Mouse (Mus musculus) limb, embryonic 14.5 days (tissue): Measurements from ENCODE around the gene Asic2. TPM values are rescaled to one million over a fixed set of nuclear protein-coding genes. Genes with fewer than 3 reads are reported as not detected.
A peak's percentile ranks its signal among the peaks of the same experiment; 100 is the strongest.

Experiments
- ATAC-seq: fragments of 200-750 bp; cut with Nextera tagmentation; 2 replicates; pipeline ENCODE4 v1.8.0; 2017; ENCODE audit warnings: low read depth, moderate number of reproducible peaks, moderate TSS enrichment; ENCODE audit not compliant: low FRiP score
- DNase-seq: peaks from one replicate; pipeline ENCODE4 v3.0.0-alpha.2; 2015; ENCODE audit warnings: low spot score
- H3K27ac ChIP-seq: fragments of 300-500 bp; sonication (generic); replicated peaks from 2 replicates; pipeline ENCODE4 v1.5.1; 2014; ENCODE audit warnings: low read depth, mild to moderate bottlenecking, low read length, moderate library complexity, mixed read lengths
- H3K27me3 ChIP-seq: fragments of 300-500 bp; sonication (generic); 2 replicates; pipeline ENCODE4 v1.6.1; 2014; ENCODE audit warnings: low read length, mixed read lengths; ENCODE audit not compliant: control insufficient read depth, insufficient read depth
- H3K36me3 ChIP-seq: fragments of 300-500 bp; sonication (generic); 2 replicates; pipeline ENCODE4 v1.6.1; 2014; ENCODE audit warnings: mild to moderate bottlenecking, low read length, moderate library complexity, mixed read lengths; ENCODE audit not compliant: control insufficient read depth, insufficient read depth
- H3K4me1 ChIP-seq: fragments of 300-500 bp; sonication (generic); 2 replicates; pipeline ENCODE4 v1.6.1; 2014; ENCODE audit warnings: antibody characterized with exemption, low read length, mixed read lengths; ENCODE audit not compliant: control insufficient read depth, insufficient read depth
- H3K4me2 ChIP-seq: fragments of 300-500 bp; sonication (generic); replicated peaks from 2 replicates; pipeline ENCODE4 v1.6.1; 2014; ENCODE audit warnings: low read depth, mild to moderate bottlenecking, low read length, moderate library complexity; ENCODE audit not compliant: severe bottlenecking
- H3K4me3 ChIP-seq: fragments of 300-500 bp; sonication (generic); replicated peaks from 2 replicates; pipeline ENCODE4 v1.5.1; 2014; ENCODE audit warnings: low read length
- H3K9ac ChIP-seq: fragments of 300-500 bp; sonication (generic); 2 replicates; pipeline ENCODE4 v1.6.1; 2014; ENCODE audit warnings: mild to moderate bottlenecking, low read depth, low read length, moderate library complexity; ENCODE audit not compliant: severe bottlenecking
- H3K9me3 ChIP-seq: fragments of 300-500 bp; sonication (generic); 2 replicates; pipeline ENCODE4 v1.6.1; 2016; ENCODE audit warnings: low read length; ENCODE audit not compliant: control insufficient read depth
- POLR2A ChIP-seq: fragments of 200-500 bp; IDR thresholded peaks from 2 replicates; pipeline ENCODE4 v1.8.0; 2012; ENCODE audit warnings: inconsistent platforms, mild to moderate bottlenecking, moderate library complexity, borderline replicate concordance; ENCODE audit not compliant: insufficient read depth, insufficient read length; ENCODE audit errors: extremely low read depth
- WGBS: fragments of 180-500 bp; shearing (Covaris S2); extraction: QIAGEN DNeasy Blood & Tissue Kit; methylation state at CpG from one replicate; pipeline ENCODE4 v1.1.7; 2014; 5-methylcytosine and 5-hydroxymethylcytosine counted together
- polyA plus RNA-seq, 2 experiments: library from polyadenylated mRNA; depleted of rRNA in 1 of 2; stranded (reverse) in 1 of 2; unstranded in 1 of 2; fragments of >200 nt; fragmentation: Nextera tagmentation in 1 of 2; extraction: Ambion mirVana in 1 of 2; gene quantifications; 2 replicates each; pipeline versions ENCODE4 v1.2.1 to v1.2.3; 2012 to 2014

The Asic2 gene
- polyA plus RNA-seq, 2 experiments = 0.72 to 1.3 TPM

DNA sequence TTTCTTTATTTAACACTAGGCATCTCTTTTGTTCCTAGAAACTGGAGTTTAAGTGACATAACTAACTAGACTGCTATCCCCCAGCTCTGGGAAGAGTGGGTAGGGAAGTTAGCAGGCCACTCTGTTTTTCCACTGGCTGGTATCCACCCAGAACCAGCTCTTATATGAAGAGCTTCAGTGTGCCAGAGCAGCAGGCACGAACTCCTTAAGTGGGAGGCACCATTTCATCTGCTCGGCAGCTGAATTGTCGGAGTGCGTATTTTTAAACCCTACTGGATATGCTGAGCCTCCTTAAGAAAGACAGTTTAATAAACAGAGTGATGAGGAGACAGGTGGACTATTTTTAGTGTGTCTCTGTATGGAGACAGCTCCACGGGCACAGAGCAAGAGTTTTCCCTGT is 475.9 kb downstream of the Asic2 start:
- Histone ChIP-seq H3K27ac (no peak overlapping the region), H3K27me3 (no peaks in the 10 kb centered on the region), H3K9ac (no peak overlapping the region), H3K4me2 (no peak overlapping the region), H3K4me1 (peaks cover 4% of the 10 kb centered on the region), H3K9me3 (no peaks in the 10 kb centered on the region), H3K4me3 (no peak overlapping the region), H3K36me3 (no peaks in the 10 kb centered on the region)
- WGBS = 84% methylated on average over 5 of the region's 5 CpGs
- DNase-seq (no peak), ATAC-seq (no peak)
- no peak for TF ChIP-seq POLR2A

DNA sequence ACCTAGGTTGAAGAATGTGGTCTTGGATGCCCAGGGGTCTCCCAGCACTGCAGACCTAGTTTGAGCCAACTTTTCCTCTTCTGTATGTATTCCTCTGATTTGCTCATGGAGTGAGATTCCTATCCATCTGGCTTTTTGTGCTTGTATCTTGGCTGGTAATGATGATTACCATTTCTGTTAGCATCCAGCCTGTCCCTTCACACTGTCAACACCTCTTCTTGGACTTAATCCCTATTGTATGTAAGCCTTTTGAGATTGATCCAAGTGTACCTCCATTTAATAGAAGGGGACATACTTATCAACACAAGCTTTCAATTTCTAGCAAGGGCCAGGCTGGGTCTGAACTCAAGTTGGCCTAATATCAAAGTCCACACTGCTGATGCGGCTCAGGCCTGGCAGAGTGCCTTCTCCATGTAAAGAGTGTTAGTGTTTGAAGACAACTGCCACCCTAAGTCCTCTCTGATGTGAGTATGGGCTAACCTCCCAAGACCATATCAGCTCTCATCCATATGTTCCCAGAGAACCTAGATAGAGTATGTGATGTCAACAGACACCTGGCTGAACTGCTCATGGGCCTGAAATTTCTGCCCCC is 479.0 kb downstream of the Asic2 start:
- H3K9me3 ChIP-seq = no peaks in the 10 kb centered on the region
- no peak for TF ChIP-seq POLR2A
- no peak for DNase-seq
- no peak overlapping the region for H3K9ac ChIP-seq
- H3K27me3 ChIP-seq = no peaks in the 10 kb centered on the region
- no peak for ATAC-seq
- no peak overlapping the region for H3K4me2 ChIP-seq
- H3K36me3 ChIP-seq = no peaks in the 10 kb centered on the region
- WGBS = 79% methylated on average over 1 of the region's 1 CpGs
- no peak overlapping the region for H3K27ac ChIP-seq
- H3K4me3 ChIP-seq = no peak overlapping the region
- no peaks in the 10 kb centered on the region for H3K4me1 ChIP-seq

DNA sequence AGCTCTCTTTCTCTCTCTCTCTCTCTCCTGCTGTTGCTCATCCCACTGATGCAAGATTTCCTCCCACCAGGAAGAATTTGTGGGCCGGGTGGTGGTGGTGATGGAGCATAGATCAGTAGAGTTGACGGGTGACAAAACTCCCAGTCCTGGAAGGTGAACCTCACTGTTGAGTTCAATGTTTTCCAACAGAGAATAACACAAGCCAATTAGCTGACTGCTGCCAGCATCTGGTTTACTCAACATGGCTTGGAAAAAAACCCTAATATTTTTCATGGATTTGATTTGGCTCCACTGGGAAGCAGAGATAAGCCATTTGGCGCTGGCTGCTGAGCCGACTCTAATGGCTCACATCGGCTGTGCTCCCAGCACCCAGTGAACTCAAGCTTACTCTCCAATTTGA is 479.6 kb downstream of the Asic2 start:
- ATAC-seq = no peak
- no peak overlapping the region for H3K4me2 ChIP-seq
- no peak overlapping the region for H3K4me3 ChIP-seq
- no peak overlapping the region for H3K27ac ChIP-seq
- no peaks in the 10 kb centered on the region for H3K36me3 ChIP-seq
- DNase-seq = no peak
- no peak overlapping the region for H3K9ac ChIP-seq
- 81% methylated on average over 5 of the region's 5 CpGs for WGBS
- no peak for TF ChIP-seq POLR2A
- H3K27me3 ChIP-seq = no peaks in the 10 kb centered on the region
- H3K4me1 ChIP-seq = no peaks in the 10 kb centered on the region
- no peaks in the 10 kb centered on the region for H3K9me3 ChIP-seq

DNA sequence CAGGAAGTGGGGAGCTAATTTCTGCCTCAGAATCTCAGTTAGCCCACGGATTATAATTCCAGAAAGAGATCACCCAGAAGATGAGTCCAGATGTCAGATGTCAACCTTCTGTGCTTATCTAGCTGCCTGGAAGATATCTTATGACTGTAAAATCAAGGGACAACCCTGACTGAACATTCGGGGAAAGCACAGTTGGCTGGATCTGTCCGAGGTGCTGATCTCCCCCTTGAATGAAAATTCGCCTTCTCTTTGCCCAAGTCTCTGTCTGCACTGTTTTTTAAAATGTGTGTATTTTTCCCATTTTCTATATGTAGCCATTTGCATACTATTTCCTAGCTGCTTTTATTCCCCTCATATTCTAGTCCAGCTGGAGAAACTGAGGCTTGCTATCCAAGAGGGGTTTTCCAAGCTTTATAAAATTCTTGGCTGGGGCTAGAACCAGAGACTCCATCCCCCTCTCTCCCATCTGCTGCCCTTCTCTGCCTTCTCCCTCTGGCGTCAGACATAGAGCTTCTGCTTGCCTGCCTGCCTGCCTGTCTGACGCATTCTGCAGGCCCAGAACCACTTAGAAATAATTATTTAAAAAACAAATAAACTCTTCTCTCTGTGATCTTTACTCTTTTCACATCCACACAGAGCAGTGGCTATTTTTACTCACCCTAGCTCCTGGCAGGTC is 481.9 kb downstream of the Asic2 start:
- H3K9ac ChIP-seq = no peak overlapping the region
- 14% methylated on average over 6 of the region's 6 CpGs for WGBS

DNA sequence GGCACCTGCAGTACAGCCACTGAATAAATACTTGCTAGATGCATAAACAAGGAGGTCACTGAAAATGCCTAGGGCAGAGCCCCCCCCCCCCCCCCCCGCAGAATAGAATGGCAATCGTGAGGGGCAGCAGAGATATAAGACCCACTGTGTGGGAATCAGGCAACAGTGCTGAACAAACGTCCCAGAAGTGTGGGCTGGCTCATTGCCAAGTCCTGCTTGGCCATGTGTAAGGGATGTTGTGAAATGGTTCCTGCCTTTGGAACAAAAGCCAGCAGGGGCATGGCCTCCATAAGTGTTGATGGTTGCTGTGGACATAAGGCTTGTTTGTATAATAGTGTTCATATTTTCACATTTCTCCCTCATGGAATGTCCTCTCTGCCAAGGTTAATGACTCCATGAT is 487.1 kb downstream of the Asic2 start:
- no peak for TF ChIP-seq POLR2A
- ATAC-seq = no peak
- Histone ChIP-seq H3K9ac (no peak overlapping the region), H3K27me3 (no peaks in the 10 kb centered on the region), H3K27ac (no peak overlapping the region), H3K4me3 (no peak overlapping the region), H3K36me3 (no peaks in the 10 kb centered on the region), H3K4me2 (no peak overlapping the region), H3K9me3 (no peaks in the 10 kb centered on the region), H3K4me1 (no peaks in the 10 kb centered on the region)
- WGBS = 58% methylated on average over 3 of the region's 3 CpGs
- no peak for DNase-seq

More for the DNA sequence above, 481.9 kb downstream of the Asic2 start:
- Histone ChIP-seq H3K27me3 (no peaks in the 10 kb centered on the region), H3K36me3 (no peaks in the 10 kb centered on the region), H3K9me3 (no peaks in the 10 kb centered on the region), H3K4me3 (no peak overlapping the region), H3K27ac (no peak overlapping the region), H3K4me1 (no peaks in the 10 kb centered on the region), H3K4me2 (no peak overlapping the region)
- peak; percentile 71 for DNase-seq
- no peak for ATAC-seq
- no peak for TF ChIP-seq POLR2A

DNA sequence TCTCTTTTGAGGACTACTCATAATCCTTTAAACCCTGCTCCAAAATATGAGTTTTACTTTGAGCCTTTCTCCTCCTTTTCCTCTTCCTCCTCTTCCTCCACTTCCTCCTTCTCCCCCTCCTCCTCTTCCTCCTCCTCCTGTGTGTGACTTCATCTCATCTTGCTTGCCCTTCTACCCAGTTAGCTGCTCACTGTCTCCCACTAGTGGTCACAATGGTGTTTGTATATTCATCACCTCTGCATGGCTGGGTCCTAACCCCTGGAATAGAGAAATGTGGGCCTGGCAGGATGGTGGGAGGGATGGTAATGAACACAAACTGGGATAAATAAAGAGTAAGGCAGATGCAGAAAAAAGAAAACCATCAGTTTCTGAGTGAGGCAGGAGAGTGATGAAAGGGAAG is 492.0 kb downstream of the Asic2 start:
- Histone ChIP-seq H3K4me2 (no peak overlapping the region), H3K36me3 (no peaks in the 10 kb centered on the region), H3K27me3 (no peaks in the 10 kb centered on the region), H3K4me3 (no peak overlapping the region), H3K9me3 (no peaks in the 10 kb centered on the region), H3K9ac (no peak overlapping the region), H3K4me1 (no peaks in the 10 kb centered on the region), H3K27ac (no peak overlapping the region)
- TF ChIP-seq POLR2A = no peak
- no peak for DNase-seq
- ATAC-seq = no peak
